In genomic region chr11:120539285-120540014, GRCm38 (mm10) we compare ENCODE assay signal across 10 mouse cellular contexts. TPM values are rescaled to one million over a fixed set of nuclear protein-coding genes. Genes with fewer than 3 reads are reported as not detected.
A peak's percentile ranks its signal among the peaks of the same experiment; 100 is the strongest.
DNase-seq lines count a peak whose midpoint lies in the region; ATAC-seq lines count a peak whose summit lies in the region.
"Had no signal": no experiment of that assay in that cellular context is flagged by ENCODE, and none has a peak within 500 bp of the region (broad histone marks: within the 10 kb centered on the region; RNA-seq: fewer than 3 reads in every experiment).

No protein-coding gene starts in this region.

- H3K27ac ChIP-seq in embryonic facial prominence, embryonic 13.5 days: peak overlapping the region; percentile 48
- H3K27ac ChIP-seq in kidney, embryonic 15.5 days: peak overlapping the region; percentile 95

- peaks cover 10% of the 10 kb centered on the region for H3K27me3 ChIP-seq in embryonic facial prominence, embryonic 13.5 days
- H3K27me3 ChIP-seq in kidney, embryonic 15.5 days: peaks cover 9% of the 10 kb centered on the region; the same call in 1 of the 2 replicates

- H3K4me3 ChIP-seq in embryonic facial prominence, embryonic 13.5 days: no peak overlapping the region
- no peak overlapping the region for H3K4me3 ChIP-seq in kidney, embryonic 15.5 days (replicated peaks)
- H3K4me3 ChIP-seq: erythroblast, embryonic 14.5 days had no signal

- H3K4me2 ChIP-seq in embryonic facial prominence, embryonic 13.5 days: 0 out of 2 replicates have a peak overlapping the region, but pooled peaks have one; percentile 3
- peak overlapping the region; percentile 42 for H3K4me2 ChIP-seq in kidney, embryonic 15.5 days

- H3K4me1 ChIP-seq in embryonic facial prominence, embryonic 13.5 days: peaks cover 14% of the 10 kb centered on the region
- peaks cover 34% of the 10 kb centered on the region for H3K4me1 ChIP-seq in kidney, embryonic 15.5 days

- WGBS in embryonic facial prominence, embryonic 13.5 days: 18% methylated on average over 10 of the region's 10 CpGs
- 15% methylated on average over 10 of the region's 10 CpGs for WGBS in kidney, embryonic 15.5 days

- H3K9ac ChIP-seq in embryonic facial prominence, embryonic 13.5 days: peak overlapping the region; percentile 41
- 0 out of 2 replicates have a peak overlapping the region, but pooled peaks have one; percentile 18 for H3K9ac ChIP-seq in kidney, embryonic 15.5 days

- no peak for ATAC-seq in embryonic facial prominence, embryonic 13.5 days (ENCODE audit: insufficient number of reproducible peaks, insufficient read depth, low FRiP score, low TSS enrichment, low read depth)
- ATAC-seq in kidney, embryonic 15.5 days (replicated peaks; ENCODE audit: low FRiP score): peak; percentile 90

- DNase-seq in cerebellum, adult 11-12 months: peak; percentile 45
- no peak for DNase-seq in cerebellum, adult 18-20 months
- peak; percentile 65 for DNase-seq in lung, postnatal 10 days
- no peak for DNase-seq in spleen, adult 18-20 months
- no peak for DNase-seq in T-cell, adult 2 months (ENCODE audit: low spot score)
- DNase-seq in B cell, adult 2 months: no peak

- peaks cover 31% of the 10 kb centered on the region for H3K36me3 ChIP-seq in embryonic facial prominence, embryonic 13.5 days
- H3K36me3 ChIP-seq in kidney, embryonic 15.5 days: peaks cover 33% of the 10 kb centered on the region

- no peaks in the 10 kb centered on the region for H3K9me3 ChIP-seq in embryonic facial prominence, embryonic 13.5 days
- no peaks in the 10 kb centered on the region for H3K9me3 ChIP-seq in kidney, embryonic 15.5 days (replicated peaks)

RNA-seq across cellular contexts. Expression of gene Gcgr, which starts 9.0 kb away (rescaled TPM):
- polyA plus RNA-seq in embryonic facial prominence, embryonic 13.5 days (2015; fragmentation: Nextera tagmentation; extraction: Ambion mirVana): 1.3 and 1.7 TPM in 2 replicates
- 2.4 and 2.6 TPM in 2 replicates for polyA plus RNA-seq in kidney, embryonic 15.5 days (2015; fragmentation: Nextera tagmentation; extraction: Ambion mirVana)
- polyA plus RNA-seq: C2C12 had no signal

RNA-seq across cellular contexts. Expression of gene Mcrip1, which starts 10.1 kb away (rescaled TPM):
- polyA plus RNA-seq in embryonic facial prominence, embryonic 13.5 days (2015; fragmentation: Nextera tagmentation; extraction: Ambion mirVana): 219 and 247 TPM in 2 replicates
- 199 and 212 TPM in 2 replicates for polyA plus RNA-seq in kidney, embryonic 15.5 days (2015; fragmentation: Nextera tagmentation; extraction: Ambion mirVana)

RNA-seq across cellular contexts. Expression of gene Ppp1r27, which starts 11.5 kb away (rescaled TPM):
- not detected in 2 replicates for polyA plus RNA-seq in embryonic facial prominence, embryonic 13.5 days (2015; fragmentation: Nextera tagmentation; extraction: Ambion mirVana)
- 0.49 and 1.4 TPM in 2 replicates for polyA plus RNA-seq in kidney, embryonic 15.5 days (2015; fragmentation: Nextera tagmentation; extraction: Ambion mirVana)
- polyA plus RNA-seq: erythroblast, embryonic 14.5 days had no signal

RNA-seq across cellular contexts. Expression of gene P4hb, which starts 33.6 kb away (rescaled TPM):
- polyA plus RNA-seq in embryonic facial prominence, embryonic 13.5 days (2015; fragmentation: Nextera tagmentation; extraction: Ambion mirVana): 684 and 710 TPM in 2 replicates
- 718 and 736 TPM in 2 replicates for polyA plus RNA-seq in kidney, embryonic 15.5 days (2015; fragmentation: Nextera tagmentation; extraction: Ambion mirVana)

RNA-seq across cellular contexts. Expression of gene Arhgdia, which starts 42.0 kb away (rescaled TPM):
- polyA plus RNA-seq in embryonic facial prominence, embryonic 13.5 days (2015; fragmentation: Nextera tagmentation; extraction: Ambion mirVana): 535 and 580 TPM in 2 replicates
- polyA plus RNA-seq in kidney, embryonic 15.5 days (2015; fragmentation: Nextera tagmentation; extraction: Ambion mirVana): 588 and 644 TPM in 2 replicates

Comparison
In these comparisons a context has a peak if more than half of its experiments do, and no peak if none do; other contexts are left out.
1. DNase-seq: peak in cerebellum, adult 11-12 months (single experiment) and lung, postnatal 10 days (single experiment); none in cerebellum, adult 18-20 months (0 of 2), spleen, adult 18-20 months (0 of 2), T-cell, adult 2 months (single experiment) and B cell, adult 2 months (0 of 2).